Mouse (Mus musculus) gastrocnemius, adult 8-10 months (tissue): ENCODE results near the gene Prkag2. TPM values are rescaled to one million over a fixed set of nuclear protein-coding genes. Genes with fewer than 3 reads are reported as not detected.

Experiments used
- DNase-seq, 2 experiments: peaks; one replicate each; pipeline ENCODE4 v3.0.0; 2022; ENCODE audit warnings: low spot score in 2 of 2
- total RNA-seq, 4 experiments: library from RNA; stranded (reverse); gene quantifications; 2 replicates each; pipeline ENCODE4 v1.2.4; 2022

Prkag2 gene
- total RNA-seq, 4 experiments from 2014 or later, result 8.2 to 10.7 (median 9.1) TPM

DNA sequence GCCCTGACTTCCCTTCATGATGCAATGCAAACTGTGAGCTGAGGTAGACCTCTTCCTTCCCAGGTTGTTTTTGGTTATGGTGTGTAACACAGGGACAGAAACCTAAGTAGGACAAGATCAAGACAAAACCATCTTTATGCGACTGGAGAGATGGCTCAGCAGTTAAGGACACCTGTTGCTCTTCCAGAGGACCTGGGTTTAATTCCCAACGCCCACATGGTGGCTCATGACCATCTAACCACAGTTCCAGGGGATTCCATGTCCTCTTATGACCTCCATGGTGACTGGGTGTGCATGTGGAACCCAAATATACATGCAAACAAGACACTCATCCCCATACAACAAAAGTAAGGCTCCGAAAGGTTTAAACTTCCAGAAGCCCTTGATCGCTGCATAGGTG is 171.6 kb downstream of the Prkag2 start:
- DNase-seq, result no peak

DNA sequence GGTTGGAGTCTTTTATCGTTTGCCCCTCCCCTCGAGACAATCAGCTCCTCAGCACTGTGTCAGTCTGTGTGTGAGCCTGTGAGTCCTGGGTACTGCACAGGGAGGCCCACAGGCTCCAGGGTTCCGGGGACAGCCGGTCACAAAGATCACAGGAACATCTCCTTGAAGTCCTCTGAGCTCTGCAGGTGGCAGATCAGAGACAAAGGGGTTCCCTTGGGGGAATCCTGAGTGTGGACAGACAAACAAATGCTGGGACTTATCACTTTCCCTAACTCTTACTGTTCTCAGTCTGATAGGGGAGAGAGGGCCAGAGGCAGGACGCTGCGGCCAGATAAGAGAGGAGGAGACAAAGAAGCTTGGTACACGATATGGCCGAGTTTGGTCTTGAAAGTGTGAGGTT is 172.7 kb downstream of the Prkag2 start:
- no peak for DNase-seq

DNA sequence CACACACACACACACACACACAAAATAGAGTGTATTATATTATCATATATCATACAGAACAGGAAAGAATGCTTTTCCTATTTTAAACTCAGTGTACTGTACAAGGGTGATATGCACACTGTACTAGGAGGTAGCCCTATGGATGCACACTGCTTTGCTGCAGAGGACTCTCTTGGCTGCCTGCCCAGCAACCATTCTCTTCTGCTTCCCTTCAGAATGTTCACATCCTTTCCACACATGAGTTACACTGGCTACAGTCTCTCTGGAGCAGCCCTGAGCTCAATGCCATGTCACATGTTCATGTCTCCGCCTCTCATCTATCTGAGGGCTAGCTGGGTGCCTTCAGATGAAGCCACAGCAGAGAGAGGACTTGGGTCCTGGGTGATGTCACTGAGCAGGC is 181.3 kb downstream of the Prkag2 start:
- DNase-seq, result no peak

DNA sequence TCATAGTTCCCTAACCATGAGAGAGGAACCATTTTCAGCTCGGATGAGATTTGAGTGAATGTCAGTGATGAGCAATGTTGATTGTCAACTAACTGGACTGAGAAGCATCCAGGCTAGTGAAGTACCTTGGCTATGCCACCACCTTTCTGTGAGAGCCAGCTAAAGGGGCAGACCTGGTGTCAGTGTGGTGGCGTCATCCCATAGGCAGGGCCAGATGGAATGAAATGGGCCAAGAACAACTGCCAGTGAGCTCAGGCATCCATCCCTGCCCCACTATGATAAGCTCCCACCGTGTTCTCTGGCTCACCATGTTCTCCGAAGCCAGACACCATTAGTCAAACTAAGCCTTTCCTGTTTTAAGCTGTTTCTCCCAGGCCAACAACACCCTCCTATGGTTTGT is 183.9 kb downstream of the Prkag2 start:
- DNase-seq, result no peak

DNA sequence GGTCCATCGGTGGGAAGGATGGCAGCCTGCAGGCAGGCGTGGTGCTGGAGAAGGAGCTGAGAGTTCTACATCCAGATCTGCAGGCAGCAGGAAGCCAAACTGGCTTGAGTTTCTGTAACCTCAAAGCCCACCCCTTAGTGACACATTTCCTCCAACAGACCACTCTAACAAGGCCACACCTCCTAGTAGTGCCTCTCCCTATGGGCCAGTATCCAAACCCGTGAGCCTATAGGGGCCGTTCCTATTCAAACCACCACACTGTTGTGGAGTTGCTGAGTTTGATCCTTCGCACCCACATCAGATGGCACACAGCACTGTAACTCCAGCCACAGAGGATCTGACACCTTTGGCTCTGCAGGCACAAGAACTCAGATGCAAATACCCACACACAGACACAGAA is 185.3 kb downstream of the Prkag2 start:
- DNase-seq, result no peak

DNA sequence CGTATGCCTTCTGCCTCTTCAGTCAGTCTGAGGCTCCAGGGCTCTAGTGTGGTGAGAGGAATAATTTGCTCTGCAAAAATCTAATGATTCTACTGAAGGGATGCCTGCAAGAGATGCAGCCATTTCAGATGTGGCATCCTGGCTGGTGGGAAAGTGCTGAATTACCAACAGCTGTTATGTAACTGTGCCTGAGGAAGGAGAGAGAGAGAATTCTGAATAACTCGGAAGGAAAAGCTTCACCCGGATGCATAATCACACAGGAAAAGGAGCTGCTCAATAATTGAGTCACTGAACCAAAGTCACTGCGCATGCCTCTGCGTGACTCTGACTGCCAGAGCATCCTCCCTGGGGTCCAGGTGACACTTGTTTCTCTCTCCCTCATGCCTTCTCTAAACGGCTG is 186.8 kb downstream of the Prkag2 start:
- no peak for DNase-seq

DNA sequence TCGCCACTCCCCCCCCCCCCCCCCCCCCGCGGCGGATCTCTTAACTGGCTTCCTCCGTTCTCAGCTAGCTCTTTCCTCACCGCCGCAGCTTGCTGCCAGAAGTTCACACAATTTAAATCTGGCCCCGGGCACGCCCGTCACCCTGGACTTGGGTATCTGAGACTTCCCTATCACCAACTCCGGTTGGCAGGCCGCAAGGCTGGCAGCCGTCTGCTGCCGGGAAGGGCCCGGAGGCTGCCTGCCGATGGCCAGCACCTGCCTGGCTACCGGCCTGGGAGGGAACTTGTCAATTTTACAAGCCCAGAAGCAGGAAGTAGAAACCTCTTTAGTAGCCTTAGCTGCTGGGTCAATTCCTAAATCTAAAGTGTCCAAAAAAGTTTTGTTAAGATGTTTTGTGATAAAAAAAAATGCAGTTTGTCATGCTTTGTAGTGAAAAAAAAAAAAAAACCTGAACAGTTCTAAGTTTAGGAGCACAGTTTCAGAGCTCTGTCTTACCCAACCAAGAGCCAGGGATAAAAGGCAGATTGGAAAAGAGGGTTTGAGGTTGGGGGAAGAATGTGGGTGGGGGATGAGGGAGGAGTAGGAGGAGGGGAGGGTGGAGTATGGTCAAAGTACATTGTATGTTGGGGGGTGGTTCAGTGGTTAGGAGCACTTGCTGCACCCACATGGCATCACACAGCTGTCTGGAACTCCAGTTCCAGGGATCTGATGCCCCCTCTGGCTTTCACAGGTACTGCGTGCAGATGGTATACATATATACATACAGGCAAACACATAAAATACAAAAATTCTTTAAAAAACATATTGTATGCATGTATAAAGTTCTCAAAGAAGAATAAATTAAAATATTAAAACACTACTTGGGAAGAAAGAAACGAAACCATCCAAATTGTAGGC is 191.4 kb downstream of the Prkag2 start:
- peak; percentile 79 to 89 for DNase-seq

DNA sequence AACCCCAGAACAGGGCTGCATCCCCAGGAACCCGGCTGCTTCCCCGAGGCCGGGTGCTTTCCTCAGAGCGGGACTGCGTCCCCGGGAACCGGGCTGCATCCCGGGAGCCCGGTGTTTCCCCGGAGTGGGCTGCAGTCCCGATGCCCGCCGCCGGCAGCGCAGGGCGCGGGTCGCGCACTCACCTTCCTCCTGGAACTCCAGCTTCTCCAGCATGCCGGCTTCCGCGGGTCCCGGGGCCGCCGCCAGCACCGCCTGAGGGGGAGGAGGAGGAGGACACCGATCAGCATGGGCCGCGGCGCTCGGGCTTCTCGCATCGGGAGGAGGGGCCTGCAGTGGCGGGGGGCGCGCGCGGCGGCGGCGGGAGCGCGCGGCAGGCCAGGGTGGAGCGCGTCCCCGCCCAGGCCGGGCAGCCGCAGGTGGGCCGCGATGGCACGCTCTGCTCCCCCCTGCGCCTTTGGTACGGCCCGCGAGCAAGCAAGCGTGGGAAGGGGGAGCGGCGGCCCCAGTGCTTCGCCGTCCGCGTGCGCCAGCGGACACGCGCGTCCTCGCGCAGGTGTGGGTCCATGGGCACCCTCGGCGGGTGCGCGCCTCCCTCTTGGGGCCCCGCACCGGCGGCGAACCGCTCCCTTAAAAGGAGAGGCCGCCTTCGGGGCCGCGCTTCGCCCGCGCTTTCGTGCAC is 192.2 kb downstream of the Prkag2 start:
- DNase-seq, result peak; percentile 68 to 71

DNA sequence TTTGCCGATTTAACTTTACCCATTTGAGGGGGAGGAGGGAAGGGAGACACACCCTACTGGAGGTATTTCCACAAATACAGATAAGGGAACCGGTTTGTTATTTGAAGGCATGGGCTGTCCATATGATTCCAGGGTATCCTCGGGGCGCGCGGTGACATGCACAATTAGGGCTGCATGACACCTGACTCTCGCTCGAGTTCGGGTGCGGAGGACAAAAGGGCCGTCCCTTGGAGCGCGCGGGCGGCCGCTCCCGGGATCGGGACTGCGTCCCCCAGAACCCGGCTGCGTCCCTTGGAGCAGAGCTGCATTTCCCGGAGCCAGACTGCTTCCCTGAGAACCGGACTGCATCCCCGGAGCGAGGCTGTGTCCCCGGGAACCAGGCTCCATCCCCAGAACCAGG is 192.7 kb downstream of the Prkag2 start:
- DNase-seq, result no peak

DNA sequence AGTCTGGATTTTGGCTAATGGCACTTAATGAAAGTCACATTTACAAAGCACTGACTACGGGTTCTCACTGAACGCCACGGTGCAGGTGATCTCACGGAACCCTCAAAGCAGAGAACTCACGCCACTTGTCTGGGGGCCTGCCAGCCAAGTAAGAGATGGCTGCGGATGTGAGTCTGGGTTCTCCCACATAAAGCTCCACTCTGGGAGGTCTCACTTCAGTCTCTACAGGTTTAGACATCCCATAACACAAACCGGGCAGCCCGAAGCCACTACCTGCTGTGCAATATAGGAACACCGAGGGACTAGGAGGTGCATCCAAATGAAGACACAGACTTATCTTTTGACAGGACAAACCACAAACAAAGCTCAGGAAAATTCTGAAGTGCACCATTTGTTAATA is 193.6 kb downstream of the Prkag2 start:
- DNase-seq, result no peak

DNA sequence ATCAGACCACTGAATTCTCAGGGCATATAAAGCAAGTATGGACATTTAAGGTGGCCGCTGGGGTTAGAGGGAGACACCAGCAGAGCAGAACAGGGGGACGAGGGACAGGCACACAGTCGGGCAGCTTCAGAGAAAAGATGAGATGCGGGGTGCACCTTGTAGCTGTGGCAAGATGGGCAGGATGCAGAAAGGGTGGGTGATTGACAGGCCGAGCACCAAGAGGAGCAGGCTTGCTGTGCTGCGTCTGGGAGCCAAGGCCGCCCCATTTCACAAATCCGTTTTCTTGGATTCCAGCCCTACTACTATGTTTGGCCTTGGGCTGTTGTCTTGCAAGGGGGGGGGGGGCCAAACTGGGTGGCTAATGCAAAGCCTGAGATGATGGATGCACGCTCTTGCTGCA is 195.5 kb downstream of the Prkag2 start:
- no peak for DNase-seq

DNA sequence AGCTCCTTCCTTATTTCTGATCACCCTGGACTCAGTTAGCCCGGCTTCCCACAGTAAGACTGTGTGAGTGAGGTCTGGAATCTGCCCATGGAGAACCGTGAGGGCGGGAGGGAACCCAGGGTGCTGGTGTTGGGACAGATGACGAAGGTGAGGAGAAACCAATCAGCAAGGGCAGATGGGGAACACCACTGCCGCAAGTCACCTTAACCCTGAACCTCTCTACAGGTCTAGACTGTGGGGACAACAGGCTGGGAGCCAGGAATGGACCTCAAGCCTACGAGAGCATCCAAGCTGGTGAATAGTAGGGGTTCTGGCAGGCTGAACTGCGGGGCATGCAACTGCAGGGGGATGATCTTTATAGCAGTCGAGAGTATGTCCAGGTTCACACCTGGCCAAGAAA is 196.0 kb downstream of the Prkag2 start:
- no peak for DNase-seq

DNA sequence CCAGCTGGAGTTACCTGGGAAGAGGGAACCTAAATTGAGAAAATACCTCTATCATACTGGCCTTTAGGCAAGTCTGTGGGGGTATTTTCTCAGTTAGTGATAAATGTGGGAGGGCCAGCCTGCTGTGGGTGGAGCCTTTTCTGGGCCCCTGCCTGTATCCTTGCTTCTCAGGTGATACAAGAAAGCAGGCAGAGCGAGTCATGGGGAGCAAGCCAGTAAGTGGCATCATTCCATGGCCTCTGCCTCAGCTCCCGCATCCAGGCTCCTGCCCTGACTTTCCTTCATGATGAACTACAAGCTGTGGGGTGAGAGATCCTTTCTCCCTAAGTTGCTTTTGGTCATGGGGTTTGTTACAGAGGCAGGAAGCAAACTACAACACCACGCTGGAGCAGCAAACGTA is 196.4 kb downstream of the Prkag2 start:
- no peak for DNase-seq

DNA sequence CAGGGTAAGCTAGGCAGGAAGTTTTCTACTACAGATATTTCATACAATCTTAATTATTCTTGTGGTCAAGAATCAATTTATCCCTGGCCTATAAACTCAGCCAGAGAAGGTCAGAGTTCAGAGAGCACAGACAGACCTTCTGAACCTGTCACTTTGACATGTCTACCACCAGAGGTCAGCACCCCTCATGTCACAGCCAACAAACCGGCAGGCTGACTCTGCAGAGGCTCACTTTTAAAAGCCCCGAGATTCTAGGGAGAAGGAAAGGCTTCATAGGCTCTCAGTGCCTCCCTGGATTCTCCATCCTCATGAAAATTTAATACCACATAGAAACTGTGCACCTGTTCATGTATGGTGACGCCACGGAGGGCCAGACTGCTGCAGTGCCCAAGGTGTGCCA is 197.6 kb downstream of the Prkag2 start:
- no peak for DNase-seq

DNA sequence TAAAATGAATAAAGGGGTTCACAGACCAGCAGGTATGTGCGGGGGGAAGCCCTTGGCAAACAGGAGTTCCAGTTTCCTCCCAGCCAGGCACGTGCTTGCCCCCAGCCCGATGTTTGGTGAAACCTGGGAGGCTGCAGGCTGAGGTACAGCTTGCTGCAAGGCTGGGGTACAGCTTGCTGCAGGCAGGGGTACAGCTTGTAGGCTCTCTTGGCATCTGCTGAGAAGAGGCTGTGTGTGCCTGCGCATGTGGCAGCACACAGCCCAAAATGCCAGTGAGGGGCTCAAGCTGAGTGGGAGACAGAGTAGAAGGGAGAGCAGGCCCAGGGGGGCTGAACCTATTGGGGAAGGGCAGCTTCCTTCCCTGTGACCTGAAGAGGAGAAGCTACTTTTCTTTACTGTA is 204.8 kb downstream of the Prkag2 start:
- DNase-seq, result no peak

DNA sequence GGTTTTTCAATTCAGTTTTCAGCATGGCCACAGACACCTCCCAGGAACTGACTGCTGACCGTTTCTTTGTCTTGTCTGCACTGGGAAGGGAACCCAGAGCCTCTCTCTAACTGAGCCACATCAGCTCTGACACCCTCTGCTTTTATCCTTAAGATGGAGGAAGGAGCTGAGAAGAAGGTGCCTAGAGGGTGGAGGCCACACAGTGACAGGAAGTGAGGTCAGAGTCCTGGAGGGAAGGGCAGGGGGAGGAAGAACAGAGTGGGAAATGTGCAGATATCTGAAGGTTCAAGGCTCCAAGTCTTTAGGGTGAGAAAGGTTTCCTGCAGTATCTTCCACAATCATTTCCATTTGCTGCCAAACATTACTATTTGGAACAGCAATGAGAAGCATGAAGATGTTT is 205.6 kb downstream of the Prkag2 start:
- DNase-seq, result no peak

DNA sequence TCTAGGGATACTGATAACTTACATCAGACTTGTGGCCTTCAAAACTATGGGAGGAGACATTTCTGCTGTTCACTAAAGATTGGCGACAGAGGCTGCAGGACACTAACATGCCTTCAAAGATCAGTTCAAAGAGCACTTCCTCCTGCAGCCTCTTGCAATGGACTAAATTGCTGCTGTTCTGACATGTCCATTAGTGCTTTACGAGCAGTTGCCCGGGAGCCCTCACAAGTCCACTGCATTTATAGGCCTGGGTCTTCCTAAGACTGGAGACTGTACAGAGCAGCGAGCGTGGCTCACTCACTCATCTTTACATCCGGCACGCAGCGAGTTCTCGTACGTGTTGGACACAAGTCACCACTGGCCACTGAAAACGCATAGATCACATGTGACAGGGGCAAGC is 208.0 kb downstream of the Prkag2 start:
- no peak for DNase-seq

DNA sequence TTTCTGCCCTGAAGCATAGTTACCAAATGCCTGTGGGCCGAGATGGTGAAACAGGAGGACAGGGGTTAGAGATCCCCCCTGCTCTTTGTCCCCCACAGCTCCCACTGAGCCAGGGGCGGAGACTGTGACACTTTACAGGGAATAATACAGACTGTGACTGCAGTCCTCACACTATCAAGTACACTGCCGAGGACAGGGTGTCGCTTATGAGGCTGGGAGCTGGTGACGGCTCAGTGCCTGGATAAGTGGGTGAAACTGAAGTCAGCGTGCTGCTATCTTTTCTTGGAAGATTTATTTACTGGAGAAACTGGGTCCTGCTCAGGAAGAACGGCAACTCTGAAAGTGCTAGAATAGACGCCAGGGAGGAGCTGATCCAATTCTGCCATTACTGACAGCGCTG is 210.6 kb downstream of the Prkag2 start:
- no peak for DNase-seq

DNA sequence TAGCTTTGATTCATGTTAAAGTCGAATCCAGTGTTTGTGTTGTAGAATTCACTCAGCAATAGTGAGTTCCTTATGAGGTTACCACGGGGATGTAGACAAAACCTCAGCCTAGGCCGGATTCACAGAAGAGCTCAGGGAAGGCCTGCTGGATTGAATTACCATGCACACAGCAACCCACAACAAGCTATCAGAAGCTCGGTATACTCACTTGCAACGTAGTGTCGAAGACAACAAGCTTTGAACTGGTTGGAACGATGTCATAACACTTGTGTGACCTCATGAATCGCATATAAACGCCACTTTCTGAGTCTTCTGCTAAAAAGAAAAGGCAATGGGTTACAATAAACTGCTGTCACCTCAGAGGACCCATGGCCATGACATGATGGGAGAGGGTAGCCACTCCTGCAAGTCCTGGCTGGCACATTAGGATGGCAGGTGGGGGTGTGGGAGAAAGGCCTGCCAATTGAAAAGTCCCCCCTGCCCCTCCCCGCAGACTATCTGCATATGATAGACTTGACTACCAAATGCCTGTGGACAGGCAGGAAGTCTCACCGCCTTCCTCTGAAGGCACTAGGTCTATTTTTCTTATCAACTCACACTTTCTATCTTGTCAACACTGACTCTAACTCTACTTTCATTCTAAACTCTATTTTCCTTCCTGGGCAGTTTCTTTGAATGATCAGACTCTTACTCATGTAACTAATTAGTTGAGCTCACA is 211.4 kb downstream of the Prkag2 start:
- no peak for DNase-seq

DNA sequence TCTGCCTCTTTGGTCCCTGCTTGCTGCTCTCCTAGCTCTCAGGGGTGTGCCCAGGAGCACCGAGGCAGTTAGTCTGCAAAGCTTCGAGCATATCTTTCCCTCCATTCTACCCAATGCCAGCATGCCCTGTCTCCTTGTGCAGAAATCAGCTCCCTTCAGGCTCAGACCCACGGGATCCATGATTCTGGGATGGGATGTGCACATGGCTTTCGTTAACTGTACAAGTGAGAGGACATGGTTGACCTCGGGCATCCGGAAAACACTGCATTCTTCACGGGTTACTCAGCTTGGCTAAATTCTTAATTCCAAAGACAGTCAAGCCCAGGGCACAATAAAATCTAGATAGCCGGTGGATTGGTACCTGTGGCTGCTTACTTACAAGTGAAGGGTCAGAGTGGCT is 213.2 kb downstream of the Prkag2 start:
- no peak for DNase-seq

DNA sequence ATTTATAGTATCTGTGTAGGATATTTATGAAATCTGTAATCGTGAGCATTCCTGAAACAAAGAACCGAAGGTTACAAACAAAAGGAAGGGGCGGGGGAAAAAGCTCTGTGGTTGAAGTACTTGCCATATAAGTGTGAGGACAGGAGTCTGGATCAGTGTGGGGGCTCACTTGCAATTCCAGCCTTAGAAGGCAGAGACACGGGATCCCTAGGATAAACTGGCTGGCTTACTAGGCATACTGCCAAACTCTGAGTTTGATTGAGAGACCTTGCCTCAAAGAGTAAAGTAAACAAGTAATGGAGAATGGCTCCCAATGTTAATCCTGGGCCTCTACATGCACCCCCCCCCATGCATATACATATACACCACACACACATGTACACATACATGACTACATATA is 221.7 kb downstream of the Prkag2 start:
- no peak for DNase-seq

DNA sequence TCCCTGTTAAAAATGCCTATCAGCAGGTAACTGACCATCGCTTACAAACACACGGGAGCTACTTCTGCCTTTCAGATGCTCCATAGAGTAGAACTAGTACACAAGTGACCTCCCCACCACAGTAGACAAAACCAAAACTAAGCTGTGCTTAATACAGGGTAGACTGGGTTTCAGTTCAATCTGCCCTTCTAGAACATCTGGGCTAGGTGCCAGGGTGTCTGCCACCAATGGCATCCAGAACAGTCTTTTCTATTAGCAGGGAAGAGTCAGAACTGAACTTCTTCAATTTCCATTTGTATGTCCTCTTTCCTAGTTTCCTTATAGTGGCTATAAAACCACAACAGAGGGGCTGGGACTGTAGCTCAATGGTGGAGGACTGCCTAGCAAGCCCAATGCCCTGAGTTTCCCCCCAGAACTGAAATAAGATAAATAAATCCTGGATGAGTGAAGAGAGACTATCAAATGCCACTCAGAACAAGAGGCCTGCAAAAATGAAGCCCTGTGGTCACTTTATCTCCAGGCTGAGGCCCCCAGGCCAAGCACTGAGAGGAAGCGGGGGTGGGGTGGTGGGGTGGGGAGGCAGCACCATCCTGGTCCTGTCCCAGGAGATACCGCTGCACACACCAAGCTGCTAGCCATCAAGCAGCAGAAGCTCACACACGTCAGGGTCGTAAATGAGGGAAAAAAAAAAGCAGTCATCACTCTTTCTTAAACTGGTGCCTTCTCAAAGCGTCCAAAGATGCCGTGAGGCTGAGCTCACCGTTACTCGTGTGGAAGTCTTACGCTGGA is 222.4 kb downstream of the Prkag2 start:
- no peak for DNase-seq
